Mouse (Mus musculus) intestine, postnatal 0 days (tissue): Measurements from ENCODE around the gene Syt16. TPM values are rescaled to one million over a fixed set of nuclear protein-coding genes. Genes with fewer than 3 reads are reported as not detected.

Experiments
- ATAC-seq: fragments of 200-750 bp; cut with Nextera tagmentation; 2 replicates; pipeline ENCODE4 v1.8.0; 2017; ENCODE audit warnings: mild to moderate bottlenecking, moderate TSS enrichment, moderate library complexity
- H3K27ac ChIP-seq: fragments of 300-500 bp; sonication (generic); 2 replicates; pipeline ENCODE4 v1.5.1; 2014; ENCODE audit warnings: mild to moderate bottlenecking, low read depth, low read length, moderate library complexity
- H3K27me3 ChIP-seq: fragments of 300-500 bp; sonication (generic); replicated peaks from 2 replicates; pipeline ENCODE4 v1.6.1; 2014; ENCODE audit warnings: low read length, mixed read lengths; ENCODE audit not compliant: control insufficient read depth, insufficient read depth
- H3K36me3 ChIP-seq: fragments of 300-500 bp; sonication (generic); 2 replicates; pipeline ENCODE4 v1.6.1; 2014; ENCODE audit warnings: mild to moderate bottlenecking, moderate library complexity; ENCODE audit not compliant: control insufficient read depth, insufficient read depth
- H3K4me1 ChIP-seq: fragments of 300-500 bp; sonication (generic); replicated peaks from 2 replicates; pipeline ENCODE4 v1.6.1; 2014; ENCODE audit warnings: antibody characterized with exemption, low read length, mixed read lengths; ENCODE audit not compliant: control insufficient read depth, insufficient read depth
- H3K4me2 ChIP-seq: fragments of 300-500 bp; sonication (generic); replicated peaks from 2 replicates; pipeline ENCODE4 v1.6.1; 2014; ENCODE audit warnings: low read depth, mild to moderate bottlenecking, moderate library complexity
- H3K4me3 ChIP-seq: fragments of 300-500 bp; sonication (generic); 2 replicates; pipeline ENCODE4 v1.5.1; 2014; ENCODE audit warnings: low read depth, low read length
- H3K9ac ChIP-seq: fragments of 300-500 bp; sonication (generic); 2 replicates; pipeline ENCODE4 v1.6.1; 2014; ENCODE audit warnings: mild to moderate bottlenecking, low read depth, low read length
- H3K9me3 ChIP-seq: fragments of 300-500 bp; sonication (generic); 2 replicates; pipeline ENCODE4 v1.6.1; 2016; ENCODE audit warnings: mixed run types; ENCODE audit not compliant: control insufficient read depth
- CTCF ChIP-seq: sonication (generic); IDR thresholded peaks from 2 replicates; pipeline ENCODE4 v1.5.1; 2016; ENCODE audit warnings: low read depth, mild to moderate bottlenecking, control low read depth, antibody characterized with exemption, moderate library complexity
- WGBS: fragments of 180-500 bp; shearing (Covaris S2); extraction: QIAGEN DNeasy Blood & Tissue Kit; methylation state at CpG from one replicate; pipeline ENCODE4 v1.1.7; 2014; 5-methylcytosine and 5-hydroxymethylcytosine counted together
- polyA plus RNA-seq: library from polyadenylated mRNA; unstranded; fragments of >200 nt; fragmentation: Nextera tagmentation; extraction: Ambion mirVana; gene quantifications from 2 replicates; pipeline ENCODE4 v1.2.1, GENCODE M21; 2015

Syt16 gene
- polyA plus RNA-seq, 1 experiment from 2014 or later, result 1.2 TPM

GRCm38 (mm10) chr12:74282846-74283245 is 285.4 kb downstream of the Syt16 start:
- WGBS, result 67% methylated on average over 1 of the region's 1 CpGs
- no peak for TF ChIP-seq CTCF

GRCm38 (mm10) chr12:74284020-74284684 is 286.7 kb downstream of the Syt16 start:
- H3K9ac ChIP-seq, result no peak overlapping the region
- H3K4me2 ChIP-seq, result peak overlapping the region; percentile 60
- 1% methylated on average over 47 of the region's 49 CpGs for WGBS

More at GRCm38 (mm10) chr12:74282846-74283245, 285.4 kb downstream of the Syt16 start:
- Histone ChIP-seq H3K9ac (no peak overlapping the region), H3K9me3 (no peaks in the 10 kb centered on the region), H3K4me2 (no peak overlapping the region), H3K36me3 (no peaks in the 10 kb centered on the region), H3K4me3 (no peak overlapping the region), H3K27ac (no peak overlapping the region), H3K27me3 (peaks cover 25% of the 10 kb centered on the region), H3K4me1 (no peaks in the 10 kb centered on the region)
- ATAC-seq, result no peak

GRCm38 (mm10) chr12:74284685-74285054 is 287.2 kb downstream of the Syt16 start:
- Histone ChIP-seq H3K4me3 (peak overlapping the region; percentile 17), H3K4me2 (peak overlapping the region; percentile 60), H3K9ac (no peak overlapping the region), H3K27me3 (peaks cover 25% of the 10 kb centered on the region), H3K36me3 (no peaks in the 10 kb centered on the region), H3K4me1 (no peaks in the 10 kb centered on the region), H3K9me3 (no peaks in the 10 kb centered on the region), H3K27ac (no peak overlapping the region)
- no peak for TF ChIP-seq CTCF
- WGBS, result 7% methylated on average over 11 of the region's 11 CpGs
- ATAC-seq, result no peak

More at GRCm38 (mm10) chr12:74284020-74284684, 286.7 kb downstream of the Syt16 start:
- Histone ChIP-seq H3K4me3 (peak overlapping the region; percentile 17), H3K36me3 (no peaks in the 10 kb centered on the region), H3K9me3 (no peaks in the 10 kb centered on the region), H3K4me1 (no peaks in the 10 kb centered on the region), H3K27ac (no peak overlapping the region), H3K27me3 (peaks cover 25% of the 10 kb centered on the region)
- TF ChIP-seq CTCF, result peak; percentile 70
- ATAC-seq, result 0 out of 2 replicates have a peak, but pooled peaks have one; percentile 28

- no peak for TF ChIP-seq CTCF
- no peak for ATAC-seq
- H3K4me2 ChIP-seq, result no peak overlapping the region
These were observed 293.5 kb downstream of the Syt16 start for GRCm38 (mm10) chr12:74290983-74291382.

GRCm38 (mm10) chr12:74293624-74294023 is 296.2 kb downstream of the Syt16 start:
- peak; percentile 84 for TF ChIP-seq CTCF
- Histone ChIP-seq H3K4me1 (no peaks in the 10 kb centered on the region), H3K4me2 (no peak overlapping the region), H3K27ac (no peak overlapping the region), H3K9ac (no peak overlapping the region), H3K36me3 (no peaks in the 10 kb centered on the region), H3K9me3 (no peaks in the 10 kb centered on the region), H3K4me3 (no peak overlapping the region), H3K27me3 (no peaks in the 10 kb centered on the region)
- no peak for ATAC-seq
- under 1% methylated on average over 4 of the region's 4 CpGs for WGBS

More at GRCm38 (mm10) chr12:74290983-74291382, 293.5 kb downstream of the Syt16 start:
- WGBS, result 83% methylated on average over 4 of the region's 4 CpGs
- Histone ChIP-seq H3K4me1 (no peaks in the 10 kb centered on the region), H3K4me3 (no peak overlapping the region), H3K27ac (no peak overlapping the region), H3K9ac (no peak overlapping the region), H3K27me3 (peaks cover under 1% of the 10 kb centered on the region; the same call in 1 of the 2 replicates), H3K36me3 (no peaks in the 10 kb centered on the region), H3K9me3 (no peaks in the 10 kb centered on the region)

GRCm38 (mm10) chr12:74296374-74296773 is 298.9 kb downstream of the Syt16 start:
- H3K27ac ChIP-seq, result no peak overlapping the region
- no peak overlapping the region for H3K4me2 ChIP-seq
- H3K27me3 ChIP-seq, result no peaks in the 10 kb centered on the region
- H3K4me1 ChIP-seq, result no peaks in the 10 kb centered on the region
- TF ChIP-seq CTCF, result no peak
- no peaks in the 10 kb centered on the region for H3K36me3 ChIP-seq
- H3K4me3 ChIP-seq, result no peak overlapping the region
- H3K9ac ChIP-seq, result no peak overlapping the region
- no peak for ATAC-seq
- WGBS, result 50% methylated on average over 5 of the region's 5 CpGs
- H3K9me3 ChIP-seq, result no peaks in the 10 kb centered on the region
